Mouse (Mus musculus) embryonic stem cell, embryonic (primary cell): ENCODE measurements at regions not wholly inside any gene's neighbourhood (a gene's known extent, or its start where the extent isn't known, plus 50 kb on each side); places are given as distances from the start of the nearest gene placed in this dataset.

Experiments used
- CTCF ChIA-PET, 4 experiments: fragments of 300-600 bp in 2 of 4; fragments of 350-600 bp in 2 of 4; sonication (Branson Sonifier 250); formaldehyde crosslinking; loops; one replicate each; lab custom pipeline; 2022; ENCODE audit warnings: inconsistent platforms in 2 of 4; lab: Charles Lee
- POLR2A ChIA-PET, 4 experiments: fragments of 300-600 bp in 2 of 4; fragments of 350-600 bp in 2 of 4; sonication (Branson Sonifier 250); formaldehyde crosslinking; loops; one replicate each; lab custom pipeline; 2022; ENCODE audit warnings: antibody characterized with exemption in 4 of 4, inconsistent platforms in 1 of 4; lab: Charles Lee

DNA sequence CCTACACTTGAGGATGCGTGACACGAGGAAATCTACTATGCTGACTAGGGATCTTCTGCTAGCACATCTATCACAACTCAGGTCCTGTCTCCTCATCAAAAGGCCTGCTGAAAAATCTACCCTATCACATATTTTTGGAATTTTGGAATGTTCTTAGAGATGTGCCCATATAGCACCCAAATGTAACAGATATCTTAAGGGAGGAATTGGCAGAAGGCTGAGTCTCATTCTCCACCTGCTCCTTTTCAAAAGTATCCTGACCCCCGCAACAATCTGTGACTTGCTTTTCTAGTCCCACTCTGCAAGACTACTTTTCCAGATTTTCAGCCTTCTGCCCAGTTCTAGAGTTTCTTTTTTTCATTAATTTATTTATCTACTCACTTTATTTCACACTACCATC is 118.4 kb upstream of the Actbl2 start:
- CTCF ChIA-PET = no interaction called here
- POLR2A ChIA-PET = no interaction called here

DNA sequence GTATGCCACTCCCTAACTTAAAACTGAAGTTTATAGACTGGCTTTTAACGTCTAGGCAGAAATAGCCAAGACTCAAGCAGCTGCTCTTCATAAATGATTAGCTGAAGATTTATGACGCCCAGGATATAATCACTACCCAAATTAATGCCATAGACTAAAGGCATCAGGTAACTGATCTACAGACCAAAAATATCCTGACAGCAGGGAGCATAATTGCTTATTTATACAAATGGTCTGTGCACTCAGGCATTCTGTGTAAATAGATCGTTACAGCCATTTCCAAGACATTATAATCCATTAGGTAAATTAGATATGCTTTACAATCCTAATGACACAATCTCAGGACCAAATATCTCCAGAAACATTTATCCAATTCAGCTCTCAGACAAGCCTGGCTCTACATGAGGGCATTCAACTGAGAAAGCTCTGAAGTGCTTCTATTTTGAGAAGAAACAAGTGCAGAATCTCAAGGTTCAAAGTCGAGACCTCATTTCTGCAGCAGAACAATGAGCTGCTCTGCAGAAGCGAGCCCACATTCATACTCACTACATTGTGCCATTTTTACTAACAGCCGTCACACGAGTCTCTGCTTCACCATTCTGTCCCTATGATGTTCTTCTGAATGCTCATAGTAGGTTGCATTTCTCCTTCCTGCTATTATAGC is 111.9 kb upstream of the Actbl2 start:
- POLR2A ChIA-PET = no interaction called here

DNA sequence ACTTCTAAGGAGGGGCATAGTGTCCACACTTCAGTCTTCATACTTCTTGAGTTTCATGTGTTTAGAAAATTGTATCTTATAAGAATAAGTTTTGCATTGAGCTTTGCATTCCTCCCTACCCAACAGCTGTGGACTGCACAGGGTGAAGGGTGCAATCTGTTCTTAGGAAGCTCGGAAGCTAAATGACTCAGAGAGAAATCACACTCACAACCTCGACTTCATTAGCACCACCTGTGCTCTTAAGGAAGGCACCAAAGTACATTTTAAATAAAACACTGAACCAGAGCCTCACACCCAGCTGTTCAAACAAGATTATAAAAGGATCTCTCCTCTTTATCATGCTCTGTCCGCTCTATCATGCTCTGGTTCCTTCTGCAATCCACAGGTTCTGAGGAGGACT is 110.1 kb upstream of the Actbl2 start:
- CTCF ChIA-PET = no interaction called here
- POLR2A ChIA-PET = no interaction called here

More for the DNA sequence above, 111.9 kb upstream of the Actbl2 start:
- CTCF ChIA-PET = no interaction called here

DNA sequence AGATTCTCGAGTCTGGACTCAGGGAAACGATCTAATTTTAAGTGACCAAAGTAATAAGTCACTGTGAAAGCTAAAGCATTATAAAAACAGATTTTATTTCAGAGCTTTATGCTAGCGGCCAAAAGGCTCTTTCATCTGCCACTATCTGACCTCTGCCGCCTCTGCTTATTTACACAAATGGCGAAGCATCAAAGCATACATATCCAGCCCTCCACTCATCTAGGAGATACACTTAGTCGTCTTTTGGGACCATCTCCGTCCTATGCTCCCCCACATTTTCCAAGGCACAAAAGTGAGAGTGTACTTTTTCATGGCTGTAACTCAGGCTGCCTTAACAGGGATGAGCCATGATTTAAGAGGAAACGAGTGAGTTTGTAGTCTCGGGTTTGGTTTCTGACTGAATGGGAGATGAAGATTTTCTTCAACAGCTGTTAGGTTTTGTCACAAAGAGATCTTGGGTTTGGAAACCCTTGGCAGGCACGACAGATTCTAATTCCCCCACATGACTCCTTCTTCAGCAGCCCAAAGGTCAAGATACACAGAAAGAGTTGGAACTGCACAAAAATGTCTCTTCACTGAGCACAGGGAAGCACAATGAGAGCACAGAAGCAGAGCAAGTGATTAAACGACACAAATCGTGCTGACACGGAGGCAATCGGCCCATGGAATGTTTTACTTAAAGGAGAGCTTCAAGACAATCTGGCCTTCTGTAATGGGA is 96.7 kb upstream of the Actbl2 start:
- CTCF ChIA-PET = no interaction called here

DNA sequence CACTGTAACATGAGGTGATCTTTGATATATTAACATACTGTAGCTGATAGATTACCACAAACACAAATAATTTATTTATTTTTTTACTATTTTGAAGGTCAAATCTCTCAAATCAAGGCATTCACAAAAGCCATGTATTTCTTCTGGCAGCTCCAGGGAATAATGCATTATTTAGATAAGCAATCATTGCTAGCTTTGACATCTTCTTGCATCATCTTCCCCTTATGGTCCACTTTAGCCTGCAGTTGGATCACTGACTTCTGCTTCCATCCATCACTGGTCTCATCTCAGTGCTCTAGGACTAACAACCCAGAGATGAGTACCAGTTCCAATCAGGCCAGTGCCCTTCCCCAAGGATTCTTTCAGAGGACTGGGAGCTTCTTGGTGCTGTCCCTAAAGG is 95.3 kb upstream of the Actbl2 start:
- POLR2A ChIA-PET = no interaction called here
- CTCF ChIA-PET = no interaction called here

More for the DNA sequence above, 96.7 kb upstream of the Actbl2 start:
- POLR2A ChIA-PET = no interaction called here

DNA sequence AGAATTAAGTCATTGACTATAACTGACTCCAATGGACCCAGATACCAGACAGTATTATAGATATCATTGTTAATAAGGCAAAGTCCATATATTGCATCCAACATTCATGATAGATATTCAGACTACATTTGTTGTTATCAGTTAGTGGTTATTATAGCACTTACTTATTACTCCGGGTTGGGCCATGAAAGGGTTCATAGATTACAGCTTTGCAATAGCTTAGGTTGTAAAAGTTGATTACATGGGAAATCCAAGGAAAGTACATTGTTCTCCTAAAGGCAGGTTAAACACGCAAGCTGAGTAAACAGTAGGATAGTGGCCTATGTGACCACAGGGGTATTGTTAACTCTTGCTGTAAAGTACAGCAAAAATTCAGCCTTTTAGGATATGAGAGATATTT is 89.3 kb upstream of the Actbl2 start:
- CTCF ChIA-PET = no interaction called here
- POLR2A ChIA-PET = no interaction called here

DNA sequence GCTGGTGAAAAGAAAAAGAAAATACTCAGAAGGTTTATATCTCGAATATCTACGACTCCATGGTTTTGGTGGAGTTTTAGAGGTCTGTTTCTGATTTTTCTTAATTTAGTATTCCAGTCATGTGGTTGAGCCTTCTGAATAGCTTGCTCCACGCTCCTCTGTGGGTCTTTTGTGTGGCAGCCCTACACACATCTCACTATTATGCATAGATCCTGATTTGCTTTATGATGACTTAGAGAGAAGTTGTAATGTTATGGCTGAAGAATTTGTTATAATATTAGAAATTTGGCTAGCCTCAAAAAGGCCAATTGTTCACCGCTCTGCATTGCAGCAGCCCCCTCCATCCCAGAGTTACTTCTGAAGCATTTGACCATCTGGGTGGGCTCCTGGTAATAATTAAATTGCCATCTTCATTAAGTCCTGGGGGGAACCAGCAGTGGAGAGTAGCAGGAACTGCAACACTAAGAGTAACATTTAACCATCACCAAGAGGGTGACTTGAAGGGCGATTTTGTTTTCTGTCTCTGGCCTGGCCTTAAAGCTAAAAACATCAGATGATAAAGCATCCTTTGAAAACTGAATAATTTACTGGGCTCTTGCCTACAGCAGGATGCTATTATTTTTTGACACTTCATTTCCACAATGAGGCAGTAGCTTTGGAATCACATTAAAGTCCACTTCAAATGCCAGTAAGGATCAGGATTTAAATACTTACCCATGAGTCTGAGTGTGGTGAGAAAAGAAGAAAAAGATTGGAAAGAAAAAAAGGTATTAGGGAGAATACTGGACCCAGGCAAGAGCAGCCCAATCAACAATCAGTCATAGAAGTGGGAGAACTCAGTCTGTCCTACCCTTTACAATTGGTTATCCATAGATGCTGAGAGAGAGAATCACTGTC is 84.3 kb upstream of the Actbl2 start:
- ChIA-PET CTCF (no interaction called here), POLR2A (no interaction called here)

DNA sequence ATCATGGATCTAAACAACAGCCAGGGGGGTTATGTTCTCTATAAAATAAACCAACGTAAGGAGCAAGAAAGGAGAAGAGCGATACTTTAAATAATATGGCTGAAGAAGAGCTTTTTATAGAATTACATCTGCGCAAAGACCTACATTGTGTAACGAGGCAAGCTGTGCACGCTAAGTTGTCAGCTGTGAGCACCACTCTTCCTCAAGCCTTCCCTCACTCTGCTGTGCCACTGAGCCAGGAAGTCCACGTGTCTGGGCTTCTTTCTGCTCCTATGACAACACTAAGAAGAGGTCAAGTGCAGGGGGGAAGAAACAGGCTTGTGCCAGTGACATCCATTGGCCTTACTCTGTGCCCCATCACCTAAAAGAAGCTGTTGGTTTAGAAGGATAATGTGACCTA is 75.6 kb upstream of the Actbl2 start:
- POLR2A ChIA-PET = no interaction called here
- CTCF ChIA-PET = no interaction called here

DNA sequence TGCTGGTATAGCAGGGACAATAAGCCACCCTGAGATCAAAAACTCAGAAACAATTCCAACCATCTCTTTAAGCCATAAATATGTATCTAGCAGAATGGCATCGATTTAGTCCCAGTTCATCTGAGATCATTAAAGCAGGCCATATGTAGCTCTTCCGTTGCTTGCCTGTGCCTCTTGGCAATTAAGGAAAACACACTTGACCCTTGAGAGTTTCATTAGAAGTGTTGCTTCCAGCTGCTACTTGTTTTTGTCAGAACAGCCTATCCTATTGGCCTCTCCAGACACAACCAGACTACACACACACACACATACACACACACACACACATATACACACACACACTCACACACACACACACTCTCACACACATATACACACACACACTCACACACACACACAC is 71.5 kb upstream of the Actbl2 start:
- ChIA-PET POLR2A (no interaction called here), CTCF (interaction anchor here in 1 of 4 experiments (0.6 kb wide), 1 partner anchor 516 kb away, joined by 3 read pairs; no protein-coding TSS in a partner anchor)

DNA sequence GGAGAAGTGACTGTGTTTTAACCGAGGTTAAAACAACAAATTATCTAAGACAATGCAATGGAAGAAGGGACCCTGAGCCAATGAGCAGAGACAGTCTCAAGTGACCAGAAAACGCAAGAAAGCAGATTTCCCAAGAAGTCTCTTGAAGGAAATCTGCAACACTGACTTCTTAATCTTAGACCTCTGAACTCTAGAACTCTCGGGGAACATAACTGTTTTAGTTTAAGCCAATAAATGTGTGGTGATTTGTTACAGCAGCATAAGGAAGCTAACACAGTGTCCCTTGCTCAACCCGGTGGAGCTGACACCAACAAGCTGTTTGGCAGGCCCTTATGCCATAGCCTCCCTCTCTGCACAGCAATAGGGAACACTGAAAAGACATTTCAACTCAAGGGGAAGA is 69.0 kb upstream of the Actbl2 start:
- ChIA-PET CTCF (interaction anchor here in 1 of 4 experiments (0.5 kb wide), 1 partner anchor 1922 kb away, joined by 3 read pairs; no protein-coding TSS in a partner anchor), POLR2A (no interaction called here)

DNA sequence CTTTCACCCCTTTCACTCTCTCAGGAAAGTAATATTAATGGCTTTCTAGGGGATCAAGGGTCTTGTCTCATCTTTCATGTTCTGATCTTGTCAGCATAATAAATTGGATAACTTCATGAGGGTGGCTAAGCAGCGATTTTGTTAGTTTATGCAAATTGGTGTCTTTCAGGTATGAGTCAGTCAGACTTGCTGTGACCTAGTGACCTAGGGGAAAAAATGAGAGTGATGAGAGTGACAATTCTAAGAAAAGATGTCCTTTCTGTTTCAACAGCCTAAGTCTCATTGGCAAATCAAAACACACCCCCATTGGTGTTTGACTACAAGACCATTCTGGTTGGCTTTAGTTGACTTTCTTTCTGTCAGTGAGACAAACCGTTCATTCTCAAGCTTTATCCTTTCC is 68.0 kb upstream of the Actbl2 start:
- CTCF ChIA-PET = no interaction called here
- POLR2A ChIA-PET = no interaction called here

DNA sequence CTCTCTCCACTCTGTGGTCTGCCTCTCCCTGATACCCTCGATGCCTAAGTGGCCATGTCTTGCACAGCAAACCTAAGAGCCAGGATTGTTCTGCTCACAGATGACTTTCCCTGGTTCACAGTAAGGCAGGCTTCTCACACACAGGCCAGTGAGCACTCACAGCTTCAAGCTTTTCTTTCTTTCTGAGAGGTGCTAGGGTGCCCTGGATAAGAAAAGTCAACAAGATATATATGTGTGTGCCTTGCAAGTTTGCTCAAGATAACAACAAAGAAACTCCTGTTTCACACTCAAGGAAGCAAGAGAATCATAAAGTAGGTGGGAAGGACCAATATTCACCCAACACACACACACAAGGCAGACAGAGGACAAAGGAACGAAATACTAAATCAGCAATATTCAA is 60.9 kb upstream of the Actbl2 start:
- ChIA-PET POLR2A (no interaction called here), CTCF (no interaction called here)

DNA sequence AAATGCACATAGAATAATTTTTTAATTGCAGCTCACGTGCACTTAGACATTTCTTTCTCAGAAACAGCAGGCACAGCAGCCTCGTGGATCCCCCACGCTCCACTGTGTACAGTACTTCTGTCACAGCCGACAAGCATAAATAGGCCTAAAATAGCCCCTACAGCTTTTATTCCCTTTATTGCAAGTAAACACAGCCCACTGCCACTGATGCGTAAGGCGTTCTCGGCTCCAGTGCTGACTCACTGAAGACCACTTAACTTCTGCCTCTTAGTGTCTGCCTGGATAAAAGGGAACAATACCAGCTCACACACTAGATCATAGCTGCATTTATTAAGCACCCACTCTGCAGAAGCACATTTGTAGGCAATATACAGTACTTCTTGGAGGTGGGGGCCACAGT is 60.5 kb upstream of the Actbl2 start:
- CTCF ChIA-PET = interaction anchor here in 1 of 4 experiments (0.6 kb wide), 1 partner anchor 811 kb away, joined by 4 read pairs; no protein-coding TSS in a partner anchor
- POLR2A ChIA-PET = no interaction called here

DNA sequence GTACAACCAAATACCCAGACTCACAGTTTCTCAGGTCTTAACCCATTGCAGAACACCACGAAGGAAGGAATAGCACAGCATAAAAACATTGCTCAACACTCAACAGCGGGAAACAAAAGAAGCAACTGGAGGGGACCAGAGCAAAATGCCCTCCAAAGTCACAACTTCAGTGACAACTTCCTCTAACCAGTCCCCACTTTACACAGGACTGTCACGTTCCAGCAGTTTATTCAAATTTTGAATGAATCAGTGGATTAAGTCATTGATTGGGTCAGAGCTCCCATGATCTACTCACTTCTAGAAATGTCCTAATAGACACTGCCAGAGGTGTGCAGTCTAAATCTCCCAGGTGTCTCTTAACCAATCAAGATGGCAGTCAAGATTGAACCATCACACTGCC is 53.3 kb upstream of the Actbl2 start:
- POLR2A ChIA-PET = no interaction called here
- CTCF ChIA-PET = no interaction called here

DNA sequence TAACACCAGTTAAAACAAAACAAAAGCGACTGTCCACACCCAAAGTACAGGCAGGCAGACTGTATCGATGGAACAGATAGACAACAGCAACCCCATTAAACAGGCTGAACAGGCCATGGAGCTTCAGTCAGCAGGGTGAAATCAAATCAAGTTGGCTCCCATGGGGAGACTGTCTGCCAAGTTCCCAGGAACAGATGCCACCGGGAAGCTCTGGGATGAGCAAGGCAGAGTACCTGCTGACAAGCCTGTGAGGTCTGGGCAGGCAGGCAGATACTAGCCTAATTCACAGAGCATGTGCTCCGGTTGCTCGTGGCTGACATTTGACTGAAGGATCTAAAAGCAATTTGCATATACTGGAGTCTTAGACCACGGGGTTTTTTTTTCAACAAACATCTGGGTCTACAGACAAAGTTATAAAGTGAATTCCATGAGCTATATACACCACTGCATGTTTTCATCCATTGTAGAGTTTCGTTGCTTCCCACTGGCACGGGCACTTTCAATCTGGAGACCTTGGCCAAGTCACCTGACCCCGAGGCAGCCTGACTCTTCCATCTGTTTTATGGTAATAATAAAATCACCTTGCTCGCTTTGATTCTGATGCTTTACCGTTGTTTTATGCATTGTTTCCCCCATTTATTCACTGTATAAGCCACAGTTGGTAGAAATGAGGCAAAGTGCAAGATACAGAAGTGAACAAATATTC is 50.1 kb upstream of the Actbl2 start:
- ChIA-PET CTCF (interaction anchor here in 1 of 4 experiments (0.6 kb wide), 1 partner anchor 122 kb away, joined by 4 read pairs; no protein-coding TSS in a partner anchor), POLR2A (interaction anchor here in 1 of 4 experiments (0.6 kb wide), 1 partner anchor 466 kb away, joined by 3 read pairs; no protein-coding TSS in a partner anchor)
